Mouse (Mus musculus): ENCODE measurements at regions not wholly inside any gene's neighbourhood (a gene's known extent, or its start where the extent isn't known, plus 50 kb on each side); places are given as distances from the start of the nearest gene placed in this dataset.
A peak's percentile ranks its signal among the peaks of the same experiment; 100 is the strongest.

DNA sequence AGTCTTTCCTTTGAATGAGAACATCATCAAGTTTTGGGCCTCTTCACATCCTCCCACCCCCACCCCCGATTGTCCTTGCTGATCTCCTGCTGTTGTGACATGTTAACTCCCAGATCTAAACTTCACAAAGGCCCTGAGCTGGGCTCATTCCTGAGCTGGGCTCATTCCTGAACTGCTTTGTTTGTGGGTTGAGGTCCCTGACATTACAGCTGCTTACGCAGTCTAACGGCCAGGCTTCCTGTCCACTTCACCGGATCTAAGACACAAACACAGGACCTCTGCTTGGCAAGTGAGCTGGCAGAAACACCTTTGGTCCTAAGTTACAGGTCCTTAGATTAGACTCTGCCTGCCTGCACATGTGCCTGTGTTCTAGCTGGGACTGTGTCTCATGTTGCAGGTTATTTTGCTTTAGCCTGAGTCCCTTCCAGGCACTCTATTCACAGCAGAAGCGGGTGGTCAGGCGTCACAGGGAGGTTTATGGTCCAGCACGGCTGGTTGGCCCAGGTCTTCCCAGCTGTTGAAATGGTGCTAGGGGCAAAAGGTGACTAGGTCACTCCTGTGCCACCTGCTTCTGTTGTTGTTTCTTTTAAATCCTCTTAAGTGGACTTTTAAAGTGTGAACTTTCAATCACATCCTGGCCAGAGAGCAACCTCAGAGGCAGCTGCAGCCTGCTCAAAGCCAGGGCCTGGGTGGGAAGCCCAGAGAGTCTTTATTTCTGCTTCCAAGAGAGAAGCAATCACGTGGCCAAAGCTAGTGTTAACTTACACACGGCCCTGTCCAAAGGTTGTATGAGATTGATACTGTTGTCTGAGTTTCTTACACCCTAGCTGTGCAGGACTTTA, 79.1 kb downstream of the Foxb1 start:
- Histone ChIP-seq H3K36me3 (ENCODE audit: control insufficient read depth, insufficient read depth) (no peaks in the 10 kb centered on the region), H3K9ac (ENCODE audit: low read depth, low read length) (no peak overlapping the region), H3K4me1 (ENCODE audit: control insufficient read depth, low read depth, low read length) (no peaks in the 10 kb centered on the region), H3K27ac (ENCODE audit: low read length) (no peak overlapping the region), H3K4me2 (ENCODE audit: low read depth, low read length) (no peak overlapping the region), H3K9me3 (replicated peaks; ENCODE audit: control insufficient read depth, low read length) (no peaks in the 10 kb centered on the region), H3K4me3 (ENCODE audit: low read depth, low read length) (no peak overlapping the region), H3K27me3 (ENCODE audit: control insufficient read depth, insufficient read depth, low read depth, low read length) (no peaks in the 10 kb centered on the region)
- peak; percentile 70 for ATAC-seq (ENCODE audit: low read depth)
- WGBS (ENCODE audit: insufficient replicate concordance) = 34% methylated on average over 9 of the region's 9 CpGs

DNA sequence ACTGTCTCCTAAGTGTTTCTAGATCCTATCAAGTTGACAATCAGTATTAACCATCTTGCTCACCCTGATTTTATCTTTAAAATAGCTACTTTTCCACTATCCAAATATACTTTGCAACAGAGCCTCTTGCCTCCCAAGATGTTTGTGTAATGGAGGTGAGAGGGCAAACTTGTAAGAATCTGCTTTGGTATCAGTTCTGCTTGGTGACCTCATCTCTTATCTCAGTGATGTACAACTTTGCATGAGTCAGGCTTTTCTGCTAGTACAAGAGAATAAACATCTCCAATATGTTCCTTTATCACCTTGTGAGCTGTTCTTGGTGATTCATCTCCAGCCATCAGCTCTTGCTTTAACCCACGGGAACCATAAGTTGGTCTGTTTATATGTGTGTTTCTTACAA, 82.1 kb downstream of the Foxb1 start:
- Histone ChIP-seq H3K36me3 (ENCODE audit: control insufficient read depth, insufficient read depth) (no peaks in the 10 kb centered on the region), H3K4me1 (ENCODE audit: control insufficient read depth, low read depth, low read length) (no peaks in the 10 kb centered on the region), H3K9me3 (replicated peaks; ENCODE audit: control insufficient read depth, low read length) (no peaks in the 10 kb centered on the region), H3K27ac (ENCODE audit: low read length) (no peak overlapping the region), H3K27me3 (ENCODE audit: control insufficient read depth, insufficient read depth, low read depth, low read length) (no peaks in the 10 kb centered on the region), H3K4me2 (ENCODE audit: low read depth, low read length) (no peak overlapping the region), H3K4me3 (ENCODE audit: low read depth, low read length) (no peak overlapping the region), H3K9ac (ENCODE audit: low read depth, low read length) (no peak overlapping the region)
- no peak for ATAC-seq (ENCODE audit: low read depth)
- 49% methylated on average over 1 of the region's 1 CpGs for whole genome bisulfite sequencing (ENCODE audit: insufficient replicate concordance)

DNA sequence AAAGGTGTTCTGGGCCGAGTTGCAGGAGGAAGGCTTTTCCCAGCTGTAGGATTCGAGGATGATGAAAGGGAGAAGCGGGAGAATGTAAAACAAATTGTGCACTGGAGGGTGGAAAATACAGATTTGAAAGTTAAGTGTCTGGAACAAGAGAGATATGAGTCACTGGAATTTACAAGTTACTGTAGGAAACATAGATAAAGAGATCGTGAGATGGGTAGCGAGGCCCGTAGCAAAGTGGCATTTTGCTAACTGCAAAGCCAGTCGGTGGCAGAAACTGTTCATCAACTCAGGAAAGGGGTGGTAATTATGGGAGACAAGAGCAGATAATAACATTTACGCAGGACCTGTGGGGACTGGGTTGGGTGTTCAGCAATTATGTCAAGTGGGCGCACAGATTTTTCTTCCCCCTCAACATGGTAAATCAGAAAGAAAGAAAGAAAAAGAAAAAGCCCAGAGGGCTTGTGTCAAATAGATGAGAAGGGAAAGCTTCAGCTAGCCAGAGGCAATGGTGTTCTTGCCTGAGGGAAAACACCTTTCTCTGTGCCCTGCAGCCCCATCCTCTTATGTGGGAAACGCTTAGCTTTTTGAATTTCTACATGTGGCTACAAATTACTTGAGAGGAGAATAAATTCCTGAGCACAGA, 87.2 kb downstream of the Foxb1 start:
- Histone ChIP-seq H3K36me3 (ENCODE audit: control insufficient read depth, insufficient read depth) (no peaks in the 10 kb centered on the region), H3K4me1 (ENCODE audit: control insufficient read depth, low read depth, low read length) (no peaks in the 10 kb centered on the region), H3K27ac (ENCODE audit: low read length) (no peak overlapping the region), H3K4me3 (ENCODE audit: low read depth, low read length) (no peak overlapping the region), H3K9ac (ENCODE audit: low read depth, low read length) (no peak overlapping the region), H3K9me3 (replicated peaks; ENCODE audit: control insufficient read depth, low read length) (no peaks in the 10 kb centered on the region), H3K4me2 (ENCODE audit: low read depth, low read length) (no peak overlapping the region), H3K27me3 (ENCODE audit: control insufficient read depth, insufficient read depth, low read depth, low read length) (peaks cover 39% of the 10 kb centered on the region)
- ATAC-seq (ENCODE audit: low read depth) = no peak
- 44% methylated on average over 10 of the region's 10 CpGs for WGBS (ENCODE audit: insufficient replicate concordance)

- H3K36me3 ChIP-seq (ENCODE audit: control insufficient read depth, insufficient read depth) = no peaks in the 10 kb centered on the region
- ATAC-seq (ENCODE audit: low read depth) = no peak
- no peaks in the 10 kb centered on the region for H3K4me1 ChIP-seq (ENCODE audit: control insufficient read depth, low read depth, low read length)
- H3K4me2 ChIP-seq (ENCODE audit: low read depth, low read length) = 0 out of 2 replicates have a peak overlapping the region, but pooled peaks have one; percentile 1
- WGBS (ENCODE audit: insufficient replicate concordance) = 39% methylated on average over 13 of the region's 13 CpGs
- H3K27ac ChIP-seq (ENCODE audit: low read length) = no peak overlapping the region
- H3K27me3 ChIP-seq (ENCODE audit: control insufficient read depth, insufficient read depth, low read depth, low read length) = peaks cover 45% of the 10 kb centered on the region
- no peaks in the 10 kb centered on the region for H3K9me3 ChIP-seq (replicated peaks; ENCODE audit: control insufficient read depth, low read length)
- no peak overlapping the region for H3K4me3 ChIP-seq (ENCODE audit: low read depth, low read length)
- no peak overlapping the region for H3K9ac ChIP-seq (ENCODE audit: low read depth, low read length)
Measured at GRCm38 (mm10) chr9:69672657-69673462, 87.9 kb downstream of the Foxb1 start.

- Histone ChIP-seq H3K4me1 (ENCODE audit: control insufficient read depth, low read depth, low read length) (no peaks in the 10 kb centered on the region), H3K27ac (ENCODE audit: low read length) (no peak overlapping the region), H3K9me3 (replicated peaks; ENCODE audit: control insufficient read depth, low read length) (no peaks in the 10 kb centered on the region), H3K4me2 (ENCODE audit: low read depth, low read length) (no peak overlapping the region), H3K27me3 (ENCODE audit: control insufficient read depth, insufficient read depth, low read depth, low read length) (peaks cover 50% of the 10 kb centered on the region), H3K9ac (ENCODE audit: low read depth, low read length) (no peak overlapping the region), H3K4me3 (ENCODE audit: low read depth, low read length) (peak overlapping the region; percentile 17; the same call in 1 of the 2 replicates), H3K36me3 (ENCODE audit: control insufficient read depth, insufficient read depth) (no peaks in the 10 kb centered on the region)
- WGBS (ENCODE audit: insufficient replicate concordance) = 2% methylated on average over 18 of the region's 18 CpGs
- no peak for ATAC-seq (ENCODE audit: low read depth)
Measured at GRCm38 (mm10) chr9:69671199-69671598, 89.5 kb downstream of the Foxb1 start.

DNA sequence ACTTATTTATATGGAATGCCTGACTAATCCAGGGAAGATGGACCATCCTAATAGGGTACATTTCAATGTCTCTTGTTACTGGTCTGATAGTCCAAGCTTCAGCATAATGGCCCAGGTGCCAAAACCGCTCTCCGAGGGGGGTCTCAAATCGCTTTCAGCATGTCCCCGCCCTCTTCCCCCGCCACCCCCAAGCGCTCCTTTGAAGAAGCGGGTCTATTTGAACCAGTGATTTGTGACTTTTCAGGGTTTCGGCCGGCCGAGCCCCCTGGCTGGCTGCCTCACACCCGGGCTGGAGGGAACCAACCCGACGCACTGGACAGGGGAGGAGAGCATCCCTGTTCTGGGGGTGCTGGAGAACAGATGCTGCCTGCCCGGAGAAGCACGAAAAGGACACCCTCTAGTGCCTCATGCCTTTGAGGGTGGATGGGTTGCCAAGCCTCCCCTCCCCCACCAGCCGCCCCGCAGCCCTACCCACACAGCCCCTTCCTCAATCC, 90.1 kb downstream of the Foxb1 start:
- Histone ChIP-seq H3K27ac (ENCODE audit: low read length) (no peak overlapping the region), H3K4me1 (ENCODE audit: control insufficient read depth, low read depth, low read length) (no peaks in the 10 kb centered on the region), H3K4me2 (ENCODE audit: low read depth, low read length) (no peak overlapping the region), H3K9me3 (replicated peaks; ENCODE audit: control insufficient read depth, low read length) (no peaks in the 10 kb centered on the region), H3K9ac (ENCODE audit: low read depth, low read length) (no peak overlapping the region), H3K4me3 (ENCODE audit: low read depth, low read length) (no peak overlapping the region), H3K36me3 (ENCODE audit: control insufficient read depth, insufficient read depth) (no peaks in the 10 kb centered on the region), H3K27me3 (ENCODE audit: control insufficient read depth, insufficient read depth, low read depth, low read length) (peaks cover 50% of the 10 kb centered on the region)
- ATAC-seq (ENCODE audit: low read depth) = no peak
- WGBS (ENCODE audit: insufficient replicate concordance) = 1% methylated on average over 17 of the region's 17 CpGs

GRCm38 (mm10) chr9:69669611-69670550, 90.9 kb downstream of the Foxb1 start:
- no peaks in the 10 kb centered on the region for H3K4me1 ChIP-seq (ENCODE audit: control insufficient read depth, low read depth, low read length)
- H3K4me2 ChIP-seq (ENCODE audit: low read depth, low read length) = no peak overlapping the region
- H3K9ac ChIP-seq (ENCODE audit: low read depth, low read length) = no peak overlapping the region
- H3K4me3 ChIP-seq (ENCODE audit: low read depth, low read length) = no peak overlapping the region
- no peaks in the 10 kb centered on the region for H3K9me3 ChIP-seq (replicated peaks; ENCODE audit: control insufficient read depth, low read length)
- H3K36me3 ChIP-seq (ENCODE audit: control insufficient read depth, insufficient read depth) = no peaks in the 10 kb centered on the region
- H3K27ac ChIP-seq (ENCODE audit: low read length) = no peak overlapping the region
- H3K27me3 ChIP-seq (ENCODE audit: control insufficient read depth, insufficient read depth, low read depth, low read length) = peaks cover 50% of the 10 kb centered on the region
- no peak for ATAC-seq (ENCODE audit: low read depth)
- WGBS (ENCODE audit: insufficient replicate concordance) = 3% methylated on average over 25 of the region's 25 CpGs

GRCm38 (mm10) chr9:69668475-69669090, 92.2 kb downstream of the Foxb1 start:
- WGBS (ENCODE audit: insufficient replicate concordance) = 6% methylated on average over 9 of the region's 9 CpGs
- Histone ChIP-seq H3K4me2 (ENCODE audit: low read depth, low read length) (no peak overlapping the region), H3K9me3 (replicated peaks; ENCODE audit: control insufficient read depth, low read length) (no peaks in the 10 kb centered on the region), H3K27me3 (ENCODE audit: control insufficient read depth, insufficient read depth, low read depth, low read length) (peaks cover 50% of the 10 kb centered on the region), H3K27ac (ENCODE audit: low read length) (no peak overlapping the region), H3K36me3 (ENCODE audit: control insufficient read depth, insufficient read depth) (no peaks in the 10 kb centered on the region), H3K4me1 (ENCODE audit: control insufficient read depth, low read depth, low read length) (no peaks in the 10 kb centered on the region), H3K4me3 (ENCODE audit: low read depth, low read length) (no peak overlapping the region), H3K9ac (ENCODE audit: low read depth, low read length) (no peak overlapping the region)
- ATAC-seq (ENCODE audit: low read depth) = no peak

Measured in liver, embryonic 16.5 days (tissue).